ENCODE assay signal across 13 mouse cellular contexts in genomic region chr3:95943226-95943625, GRCm38 (mm10). TPM values are rescaled to one million over a fixed set of nuclear protein-coding genes. Genes with fewer than 3 reads are reported as not detected.
"Had no signal": no experiment of that assay in that cellular context is flagged by ENCODE, and none has a peak within 500 bp of the region (broad histone marks: within the 10 kb centered on the region; RNA-seq: fewer than 3 reads in every experiment).

No protein-coding gene starts in this region.

- DNase-seq: liver, embryonic 13.5 days; liver, postnatal 0 days; lung, adult 2 months; lung, postnatal 4 days; midbrain, embryonic 14.5 days; right cerebral cortex, adult 18-20 months; right cerebral cortex, postnatal 25 days; right cerebral cortex, postnatal 4 days; spleen, adult 18-20 months; thymus, adult 2 months; thymus, postnatal 25 days; thymus, postnatal 4 days had no signal

RNA-seq across cellular contexts. Expression of gene Car14, which starts 38.7 kb away (rescaled TPM):
- total RNA-seq: megakaryocyte-erythroid progenitor cell, adult 5-6 weeks had no signal
